Mouse (Mus musculus) lung, postnatal 36 days (tissue): ENCODE results near the gene Pde6b.

ENCODE experiments used
- DNase-seq: peaks from one replicate; pipeline ENCODE4 v3.0.0; 2022; ENCODE audit warnings: mixed read lengths

Pde6b gene

DNA sequence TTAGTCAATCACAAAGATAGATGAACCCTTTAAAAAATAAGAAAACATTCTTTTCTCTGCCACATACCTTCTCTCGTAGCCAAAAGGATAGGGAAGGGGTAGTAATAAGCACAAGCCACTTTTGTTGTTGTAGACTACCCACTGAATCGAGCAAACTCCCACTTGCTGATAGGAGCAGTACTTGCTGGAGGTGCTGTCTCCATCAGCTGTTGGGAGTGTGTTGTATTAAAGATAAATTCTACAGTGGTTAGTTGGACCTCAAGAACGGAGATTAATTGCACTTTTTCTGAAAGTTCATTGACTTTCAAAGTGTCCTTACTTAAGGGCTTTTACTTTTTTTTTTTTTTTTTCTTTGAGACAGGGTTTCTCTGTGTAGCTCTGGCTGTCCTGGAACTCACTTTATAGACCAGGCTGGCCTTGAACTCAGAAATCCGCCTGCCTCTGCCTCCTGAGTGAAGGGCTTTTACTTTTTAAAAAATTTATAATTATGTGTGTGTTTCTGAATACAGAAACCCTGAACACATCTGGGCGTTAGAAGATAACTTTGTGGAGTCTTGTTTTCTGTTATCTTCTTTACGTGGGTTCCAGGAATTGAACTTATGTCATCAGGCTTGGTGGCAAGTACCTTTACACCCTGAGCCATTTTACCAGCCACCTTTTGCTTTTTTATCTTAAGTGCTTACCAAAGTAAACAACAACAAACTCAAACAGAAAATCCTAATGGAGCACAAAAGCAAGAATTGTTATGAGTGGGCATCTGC is 77.1 kb downstream of the Pde6b start:
- no peak for DNase-seq

DNA sequence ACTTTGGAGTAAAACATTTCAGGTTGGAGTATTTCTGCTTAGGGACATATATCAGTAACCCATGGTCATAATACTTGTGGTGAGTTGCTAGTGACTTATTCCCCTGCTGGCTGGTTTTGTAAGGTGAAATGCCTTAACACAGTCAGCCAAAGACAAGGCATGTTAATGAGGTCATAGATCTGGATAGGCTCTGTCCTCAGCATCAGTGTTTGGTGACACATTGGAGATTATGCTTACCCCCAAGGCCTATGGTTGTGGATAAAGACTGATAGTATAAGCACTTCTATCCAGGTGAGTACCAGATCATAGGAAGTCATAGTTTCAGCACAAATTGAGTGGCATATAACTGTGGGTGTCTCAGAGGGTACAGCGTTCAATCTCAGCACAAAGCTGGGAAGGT is 78.5 kb downstream of the Pde6b start:
- no peak for DNase-seq

DNA sequence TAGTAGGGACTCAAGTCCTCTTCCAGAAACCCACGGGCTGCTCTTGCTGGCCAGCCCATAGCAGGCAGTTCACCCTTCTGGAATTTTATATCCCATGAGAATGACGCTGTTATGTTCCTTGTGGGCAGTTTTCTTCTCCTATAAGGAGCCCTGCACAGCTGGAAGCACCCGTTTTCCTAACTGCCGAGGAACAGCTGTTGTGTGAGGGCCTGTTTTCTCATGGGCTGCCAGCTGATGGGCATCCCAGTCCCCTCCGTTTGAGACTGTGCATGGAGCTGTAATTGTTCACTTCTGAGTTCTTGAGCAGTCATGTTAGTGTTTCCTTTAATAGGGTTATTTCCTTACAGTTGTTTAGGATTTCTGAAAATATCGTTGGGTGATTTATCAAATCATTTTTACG is 81.4 kb downstream of the Pde6b start:
- no peak for DNase-seq

DNA sequence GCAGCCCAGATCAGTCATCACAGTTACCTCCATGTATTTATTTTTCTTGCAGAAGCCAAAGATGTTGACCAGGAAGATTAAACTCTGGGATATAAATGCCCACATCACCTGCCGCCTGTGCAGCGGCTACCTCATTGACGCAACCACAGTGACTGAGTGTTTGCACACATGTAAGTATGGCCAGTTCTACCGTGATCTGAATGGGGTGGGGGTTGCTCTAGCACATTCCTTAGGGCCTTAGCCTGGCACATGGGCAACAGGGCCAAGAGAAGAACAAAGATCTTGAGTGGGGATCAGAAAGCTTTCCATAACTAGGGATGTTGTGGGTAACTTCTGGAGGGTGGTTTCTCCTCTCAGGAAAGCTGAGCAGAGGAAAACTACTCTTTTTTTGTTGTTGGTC is 85.5 kb downstream of the Pde6b start:
- peak; percentile 58 for DNase-seq

DNA sequence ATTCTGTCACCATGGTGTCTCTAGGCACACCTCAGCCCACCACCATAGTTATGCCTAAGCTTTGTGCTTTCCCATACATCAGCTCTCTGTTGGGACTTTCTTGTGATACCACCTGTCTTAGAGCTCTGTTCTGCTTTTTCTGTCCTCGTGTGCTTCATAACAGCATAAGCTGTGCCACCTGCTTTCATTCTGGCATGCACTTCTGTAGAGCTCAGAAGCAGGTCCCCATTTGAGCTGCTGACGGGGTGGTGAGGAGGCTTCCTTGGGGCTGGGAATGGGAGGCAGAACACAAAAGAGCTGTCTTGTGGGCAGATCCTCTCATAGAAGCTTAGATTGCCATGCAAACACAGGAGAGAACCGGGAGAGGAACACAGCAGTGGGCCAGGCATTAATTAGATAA is 87.8 kb downstream of the Pde6b start:
- DNase-seq: no peak
